ENCODE assay signal across 8 mouse cellular contexts in the genomic region with DNA sequence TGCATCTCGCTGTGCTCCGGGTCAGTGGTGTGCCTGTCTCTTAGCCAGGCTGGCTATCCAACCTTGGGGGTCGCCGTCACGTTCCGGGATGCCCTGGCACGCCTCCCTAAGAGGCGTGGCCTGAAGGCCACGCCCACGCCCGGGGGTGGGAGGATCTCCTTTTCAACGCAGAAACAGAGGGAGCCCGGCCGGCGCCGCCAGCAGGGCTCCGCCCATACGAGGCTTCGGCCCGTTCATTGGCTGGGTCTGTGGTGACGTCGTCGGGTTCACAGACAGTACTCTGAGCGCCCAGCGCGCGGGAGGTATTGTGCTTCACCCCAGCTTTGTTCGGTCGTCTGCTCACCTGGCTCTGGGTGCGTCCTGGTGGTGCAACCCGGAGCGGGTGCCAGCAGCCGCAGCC. TPM values are rescaled to one million over a fixed set of nuclear protein-coding genes. Genes with fewer than 3 reads are reported as not detected.
A peak's percentile ranks its signal among the peaks of the same experiment; 100 is the strongest.
DNase-seq lines count a peak whose midpoint lies in the region; ATAC-seq and TF ChIP-seq lines count a peak whose summit lies in the region.

A gene (plus strand): TSS at position 236 of the 400 bp plus-strand sequence.

- H3K27ac ChIP-seq in heart, embryonic 11.5 days (ENCODE audit: low read depth, low read length): peak within 1 kb of the TSS; percentile 81
- H3K27ac ChIP-seq in kidney, embryonic 16.5 days (ENCODE audit: low read length): peak within 1 kb of the TSS; percentile 97
- H3K27ac ChIP-seq in liver, adult 2 months (replicated peaks; ENCODE audit: insufficient read depth, low read depth, low read length): peak within 1 kb of the TSS; percentile 64

- peak within 1 kb of the TSS; percentile 77 for H3ac ChIP-seq in C2C12 (ENCODE audit: control insufficient read depth, insufficient read length, low read depth)
- H3ac ChIP-seq in myocyte (ENCODE audit: control insufficient read depth, insufficient read length): peak within 1 kb of the TSS; percentile 3

- peak within 1 kb of the TSS; percentile 91 for H3K4me2 ChIP-seq in heart, embryonic 11.5 days
- H3K4me2 ChIP-seq in kidney, embryonic 16.5 days (replicated peaks; ENCODE audit: low read depth, low read length): peak within 1 kb of the TSS; percentile 84
- H3K4me2 ChIP-seq in myocyte (ENCODE audit: low read depth): peak within 1 kb of the TSS; percentile 82

- H3K4me3 ChIP-seq in C2C12 (ENCODE audit: insufficient read depth, poor library complexity, severe bottlenecking) (peak within 1 kb of the TSS; percentile 34), myocyte (peak within 1 kb of the TSS; percentile 36)
- H3K4me3 ChIP-seq in erythroblast, embryonic 14.5 days (replicated peaks): peak within 1 kb of the TSS; percentile 66
- H3K4me3 ChIP-seq in heart, embryonic 11.5 days (ENCODE audit: low read depth, low read length): peak within 1 kb of the TSS; percentile 75
- peak within 1 kb of the TSS; percentile 85 for H3K4me3 ChIP-seq in kidney, embryonic 16.5 days (ENCODE audit: low read length)
- H3K4me3 ChIP-seq in liver, adult 2 months (ENCODE audit: insufficient read depth, low read depth, low read length): peak within 1 kb of the TSS; percentile 80

- peak; percentile 98 for DNase-seq in brain, embryonic 14.5 days (ENCODE audit: low read depth)
- DNase-seq in liver, adult 2 months (ENCODE audit: extremely low read depth, low read depth, low spot score): peak; percentile 68
- peak; percentile 96 for DNase-seq in splenic B cell, adult 2 months (ENCODE audit: low read depth, low spot score)

- no peak for TF ChIP-seq CTCF in C2C12 (IDR thresholded peaks at IDR 0.05; ENCODE audit: control insufficient read depth, insufficient read depth, insufficient read length)
- no peak for TF ChIP-seq CTCF in brain, embryonic 14.5 days (IDR thresholded peaks at IDR 0.05; ENCODE audit: borderline replicate concordance, extremely low read depth, insufficient read depth, insufficient read length)
- no peak for TF ChIP-seq CTCF in liver, adult 2 months (IDR thresholded peaks at IDR 0.05; ENCODE audit: low read depth, low read length)

- WGBS in heart, embryonic 11.5 days (ENCODE audit: insufficient replicate concordance): under 1% methylated on average over 33 of the region's 33 CpGs
- WGBS in kidney, embryonic 16.5 days: under 1% methylated on average over 33 of the region's 33 CpGs
- WGBS in liver, adult 2 months: under 1% methylated on average over 33 of the region's 33 CpGs

- H3K79me2 ChIP-seq in C2C12 (ENCODE audit: control insufficient read depth, insufficient read depth): no peaks in the 10 kb centered on the region
- H3K79me2 ChIP-seq in liver, adult 2 months (ENCODE audit: control insufficient read depth, insufficient read depth, low read length): no peaks in the 10 kb centered on the region
- H3K79me2 ChIP-seq in myocyte (ENCODE audit: control insufficient read depth, insufficient read depth): no peaks in the 10 kb centered on the region

- H3K9me3 ChIP-seq in erythroblast, embryonic 14.5 days (ENCODE audit: control insufficient read depth, low read length): no peaks in the 10 kb centered on the region
- H3K9me3 ChIP-seq in heart, embryonic 11.5 days (replicated peaks; ENCODE audit: control insufficient read depth, low read length): no peaks in the 10 kb centered on the region
- H3K9me3 ChIP-seq in kidney, embryonic 16.5 days (ENCODE audit: low read length): no peaks in the 10 kb centered on the region

- peak within 1 kb of the TSS; percentile 79 for H3K9ac ChIP-seq in heart, embryonic 11.5 days (ENCODE audit: low read depth, low read length)
- peak within 1 kb of the TSS; percentile 87 for H3K9ac ChIP-seq in kidney, embryonic 16.5 days (replicated peaks; ENCODE audit: low read length)
- peak within 1 kb of the TSS; percentile 88 for H3K9ac ChIP-seq in liver, adult 2 months (ENCODE audit: low read depth, low read length)

- H3K27me3 ChIP-seq in C2C12 (ENCODE audit: control insufficient read depth, insufficient read depth, insufficient read length) (no peaks in the 10 kb centered on the region), myocyte (ENCODE audit: control insufficient read depth, insufficient read depth, insufficient read length) (no peaks in the 10 kb centered on the region)
- H3K27me3 ChIP-seq in erythroblast, embryonic 14.5 days (ENCODE audit: control insufficient read depth): peaks cover 35% of the 10 kb centered on the region
- H3K27me3 ChIP-seq in heart, embryonic 11.5 days (ENCODE audit: control insufficient read depth, insufficient read depth, low read length): 0 out of 2 replicates have a peak, but pooled peaks cover 2% of the 10 kb centered on the region
- H3K27me3 ChIP-seq in kidney, embryonic 16.5 days (ENCODE audit: insufficient read depth, low read length): no peaks in the 10 kb centered on the region
- H3K27me3 ChIP-seq in liver, adult 2 months (ENCODE audit: control insufficient read depth, insufficient read depth, low read length): no peaks in the 10 kb centered on the region
- no peaks in the 10 kb centered on the region for H3K27me3 ChIP-seq in splenic B cell, adult 2 months (ENCODE audit: control insufficient read depth, insufficient read depth, low read length, poor library complexity, severe bottlenecking)

- peak; percentile 96 for ATAC-seq in heart, embryonic 11.5 days (replicated peaks; ENCODE audit: insufficient number of reproducible peaks, low FRiP score, low TSS enrichment)
- peak; percentile 98 for ATAC-seq in kidney, embryonic 16.5 days (ENCODE audit: low FRiP score, low TSS enrichment)

- peaks cover 18% of the 10 kb centered on the region for H3K4me1 ChIP-seq in erythroblast, embryonic 14.5 days (ENCODE audit: control insufficient read depth)
- peaks cover 15% of the 10 kb centered on the region for H3K4me1 ChIP-seq in heart, embryonic 11.5 days (ENCODE audit: control insufficient read depth, insufficient read depth, low read length)
- H3K4me1 ChIP-seq in kidney, embryonic 16.5 days (ENCODE audit: insufficient read depth, low read length): peaks cover 29% of the 10 kb centered on the region
- peaks cover 12% of the 10 kb centered on the region for H3K4me1 ChIP-seq in liver, adult 2 months (ENCODE audit: control insufficient read depth, insufficient read depth, low read length)

- H3K36me3 ChIP-seq in C2C12 (ENCODE audit: control insufficient read depth, insufficient read depth) (no peaks in the 10 kb centered on the region), myocyte (ENCODE audit: control insufficient read depth, insufficient read depth) (no peaks in the 10 kb centered on the region)
- peaks cover 3% of the 10 kb centered on the region; the same call in 1 of the 2 replicates for H3K36me3 ChIP-seq in erythroblast, embryonic 14.5 days (ENCODE audit: control insufficient read depth)
- H3K36me3 ChIP-seq in heart, embryonic 11.5 days (ENCODE audit: control insufficient read depth, insufficient read depth, low read length): 0 out of 2 replicates have a peak, but pooled peaks cover 2% of the 10 kb centered on the region
- peaks cover 3% of the 10 kb centered on the region; the same call in 1 of the 2 replicates for H3K36me3 ChIP-seq in kidney, embryonic 16.5 days (ENCODE audit: insufficient read depth, low read length)
- no peaks in the 10 kb centered on the region for H3K36me3 ChIP-seq in liver, adult 2 months (ENCODE audit: control insufficient read depth, insufficient read depth, low read length)
- no peaks in the 10 kb centered on the region for H3K36me3 ChIP-seq in splenic B cell, adult 2 months (ENCODE audit: control insufficient read depth, insufficient read depth, low read length, poor library complexity, severe bottlenecking)

- H3K79me3 ChIP-seq in C2C12 (ENCODE audit: low read depth): no peaks in the 10 kb centered on the region

- peak; percentile 68; the same call in 1 of the 2 replicates for TF ChIP-seq POLR2A in brain, embryonic 14.5 days (IDR thresholded peaks at IDR 0.05; ENCODE audit: borderline replicate concordance, extremely low read depth, insufficient read depth, insufficient read length, poor library complexity, severe bottlenecking)
- peak; percentile 57; the same call in 1 of the 2 replicates for TF ChIP-seq POLR2A in liver, adult 2 months (IDR thresholded peaks at IDR 0.05; ENCODE audit: extremely low read depth, insufficient read depth, low read length)
- TF ChIP-seq POLR2A in myocyte (IDR thresholded peaks at IDR 0.05; ENCODE audit: insufficient read length, low read depth): peak; percentile 76

TF ChIP-seq in C2C12, 6 proteins besides CTCF, POLR2A, EP300 and RAD21:
- TF ChIP-seq MAX (IDR thresholded peaks at IDR 0.05) (no peak), CEBPB (IDR thresholded peaks at IDR 0.05; ENCODE audit: low read depth) (no peak), MYOG (IDR thresholded peaks at IDR 0.05; ENCODE audit: control insufficient read depth, extremely low read depth, insufficient read length) (no peak), USF1 (IDR thresholded peaks at IDR 0.05; ENCODE audit: low read depth) (no peak), MYOD1 (IDR thresholded peaks at IDR 0.05; ENCODE audit: control insufficient read depth, insufficient read length, low read depth) (no peak), FOSL1 (IDR thresholded peaks at IDR 0.05; ENCODE audit: insufficient read depth, low read length, poor library complexity, severe bottlenecking) (no peak)

TF ChIP-seq in myocyte, 11 proteins besides CTCF, POLR2A, EP300 and RAD21:
- TF ChIP-seq POLR2AphosphoS2 (IDR thresholded peaks at IDR 0.05; ENCODE audit: insufficient read length, low read depth) (peak; percentile 77), MAX (IDR thresholded peaks at IDR 0.05; ENCODE audit: low read depth) (no peak)

RNA-seq across cellular contexts. Expression of the gene that starts here (rescaled TPM):
- polyA plus RNA-seq in C2C12 (2012; fragmentation: generic; extraction: Trizol): 6.8 TPM
- 17.4 and 22.6 TPM in 2 replicates for polyA plus RNA-seq in brain, embryonic 14.5 days (2012; rRNA removed)
- polyA plus RNA-seq in erythroblast, embryonic 14.5 days (2012): 0.24 and 0.28 TPM in 2 replicates
- 13.7 and 15.5 TPM in 2 replicates for polyA plus RNA-seq in heart, embryonic 11.5 days (2014; fragmentation: Nextera tagmentation; extraction: Ambion mirVana)
- polyA plus RNA-seq in kidney, embryonic 16.5 days (2015; fragmentation: Nextera tagmentation; extraction: Ambion mirVana): 34.8 and 35.8 TPM in 2 replicates
- total RNA-seq in liver, adult 2 months (2014; rRNA removed): 5.7 and 7.0 TPM in 2 replicates
- 9.1 and 16.1 TPM in 2 replicates for polyA plus RNA-seq in liver, adult 2 months (2012; rRNA removed)
- polyA plus RNA-seq in myocyte (2012; fragmentation: generic; extraction: Trizol): 28.6 TPM

Comparison
In these comparisons a context has a peak if more than half of its experiments do, and no peak if none do; other contexts are left out.
1. Peak in every context shown above with its lines: DNase-seq, ATAC-seq, H3K4me3 ChIP-seq and H3K27ac ChIP-seq.
2. H3K4me3 ChIP-seq: peak in every context shown above with its lines; median percentile 85 in kidney, embryonic 16.5 days; 80 in liver, adult 2 months; 75 in heart, embryonic 11.5 days; 66 in erythroblast, embryonic 14.5 days; 36 in myocyte; 34 in C2C12.